Mouse (Mus musculus): Measurements from ENCODE around the gene Dcun1d4. TPM values are rescaled to one million over a fixed set of nuclear protein-coding genes. Genes with fewer than 3 reads are reported as not detected.
A peak's percentile ranks its signal among the peaks of the same experiment; 100 is the strongest.
"Not testable (repeated sequence)": the region's sequence is repeated elsewhere in the genome, so short reads cannot be mapped to it uniquely, and the experiment has no call there.

The Dcun1d4 gene
- total RNA-seq (2014; fragmentation: Nextera tagmentation) (5.6 and 8.7 TPM in 2 replicates), total RNA-seq (2017) (5.9 and 10.7 TPM in 2 replicates)

GRCm38 (mm10) chr5:73480700-73481099 lies at the start of gene Dcun1d4:
Dcun1d4 (plus strand) TSS chr5:73481000.
- no peak for ATAC-seq (replicated peaks; ENCODE audit: poor library complexity, severe bottlenecking)

DNA sequence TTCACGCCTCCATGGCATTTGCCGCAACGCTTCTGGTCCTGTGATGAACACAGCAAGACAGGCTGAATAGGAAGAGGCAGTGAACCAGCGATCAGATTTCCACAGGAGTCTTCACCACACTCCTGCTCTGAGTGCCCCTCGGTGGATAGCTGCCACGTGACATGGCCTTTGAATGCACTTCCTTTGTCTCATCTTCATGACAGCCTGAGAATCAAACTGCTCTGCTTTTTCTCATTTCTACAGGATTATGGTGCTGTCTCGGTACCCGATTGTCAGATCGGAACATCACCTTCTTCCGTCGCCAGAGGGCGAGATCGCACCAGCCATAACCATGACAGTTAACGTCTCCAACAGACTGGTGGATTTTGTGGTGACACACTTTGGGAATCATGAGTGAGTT lies 49.2 kb upstream of the Dcun1d4 start:
- peak; percentile 79 for ATAC-seq (replicated peaks; ENCODE audit: poor library complexity, severe bottlenecking)

DNA sequence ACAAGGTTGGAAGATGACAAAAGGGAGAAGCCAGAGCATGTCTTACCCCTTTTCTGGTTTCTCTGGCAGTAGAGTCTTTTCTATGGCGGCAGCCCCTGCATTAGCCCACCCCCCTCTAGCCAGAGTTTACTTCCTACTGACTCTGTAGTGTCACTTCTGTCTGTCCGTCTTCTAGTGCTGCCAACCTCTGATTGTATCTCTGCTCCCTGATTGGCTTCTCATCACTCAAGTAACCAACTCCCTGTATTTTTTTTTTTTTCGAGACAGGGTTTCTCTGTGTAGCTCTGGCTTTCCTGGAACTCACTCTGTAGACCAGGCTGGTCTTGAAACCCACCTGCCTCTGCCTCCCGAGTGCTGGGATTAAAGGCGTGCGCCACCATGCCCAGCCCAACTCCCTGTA lies 48.0 kb upstream of the Dcun1d4 start:
- ATAC-seq (replicated peaks; ENCODE audit: poor library complexity, severe bottlenecking): no peak

GRCm38 (mm10) chr5:73434764-73435163 lies 46.0 kb upstream of the Dcun1d4 start:
- no peak for ATAC-seq (replicated peaks; ENCODE audit: poor library complexity, severe bottlenecking)

- no peak for ATAC-seq (replicated peaks; ENCODE audit: poor library complexity, severe bottlenecking)
Observed at GRCm38 (mm10) chr5:73442176-73442575, 38.6 kb upstream of the Dcun1d4 start.

- no peak for ATAC-seq (replicated peaks; ENCODE audit: poor library complexity, severe bottlenecking)
Observed at GRCm38 (mm10) chr5:73450276-73450675, 30.5 kb upstream of the Dcun1d4 start.

DNA sequence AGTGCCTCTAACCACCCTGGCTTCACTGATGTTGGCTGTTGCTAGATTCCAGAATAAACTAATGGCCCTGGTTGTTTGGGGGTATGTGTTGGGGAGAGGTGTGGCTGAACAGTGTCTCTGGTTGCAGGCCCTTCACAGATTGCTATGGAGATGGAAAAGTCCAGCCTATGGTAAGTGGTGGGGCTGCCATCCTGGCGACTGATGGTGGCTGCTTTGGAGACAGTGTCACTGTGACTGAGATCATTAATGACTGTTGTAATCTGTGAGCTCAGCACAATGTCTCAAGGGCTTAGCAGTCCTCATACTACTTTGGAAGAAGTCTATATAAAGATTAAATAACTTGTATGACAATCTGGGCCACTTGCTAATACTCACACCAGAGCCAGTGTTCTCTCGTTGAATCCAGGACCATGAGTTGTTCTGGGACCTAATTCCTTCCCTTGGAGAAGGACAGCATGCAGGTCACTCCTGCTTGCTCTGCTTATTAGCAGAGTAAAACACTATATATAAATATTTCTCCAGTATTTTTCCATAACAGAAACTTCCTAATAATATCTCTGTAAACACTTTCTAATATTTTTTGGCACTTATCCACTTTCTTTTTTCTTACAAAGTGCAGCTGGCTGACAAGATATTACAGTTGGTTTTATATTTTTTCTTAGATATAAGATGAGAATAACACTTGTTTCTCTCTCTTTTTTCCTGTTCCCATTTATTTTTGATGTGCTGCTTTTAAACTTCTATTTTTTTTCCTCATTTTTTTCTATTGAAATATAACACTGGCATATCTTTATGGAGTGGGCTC lies 26.1 kb upstream of the Dcun1d4 start:
- no peak for ATAC-seq (replicated peaks; ENCODE audit: poor library complexity, severe bottlenecking)

DNA sequence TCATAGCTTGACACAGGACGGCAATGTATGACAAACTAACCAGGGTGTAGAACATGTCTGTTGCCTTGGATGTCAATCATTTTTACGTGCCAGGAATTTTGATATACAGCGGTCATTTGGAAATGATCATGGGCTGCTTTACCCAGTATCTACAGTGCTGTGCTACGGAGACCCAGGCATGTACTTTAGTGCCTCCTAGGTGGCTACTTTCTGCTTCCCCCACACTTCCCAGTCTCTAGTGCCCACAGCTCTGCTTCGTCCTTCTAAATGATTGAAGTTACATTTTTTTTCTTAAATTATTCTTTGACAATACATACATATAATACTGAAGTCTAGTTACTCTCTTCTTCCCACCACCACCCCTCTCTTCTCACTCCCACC lies 25.5 kb upstream of the Dcun1d4 start:
- no peak for ATAC-seq (replicated peaks; ENCODE audit: poor library complexity, severe bottlenecking)

DNA sequence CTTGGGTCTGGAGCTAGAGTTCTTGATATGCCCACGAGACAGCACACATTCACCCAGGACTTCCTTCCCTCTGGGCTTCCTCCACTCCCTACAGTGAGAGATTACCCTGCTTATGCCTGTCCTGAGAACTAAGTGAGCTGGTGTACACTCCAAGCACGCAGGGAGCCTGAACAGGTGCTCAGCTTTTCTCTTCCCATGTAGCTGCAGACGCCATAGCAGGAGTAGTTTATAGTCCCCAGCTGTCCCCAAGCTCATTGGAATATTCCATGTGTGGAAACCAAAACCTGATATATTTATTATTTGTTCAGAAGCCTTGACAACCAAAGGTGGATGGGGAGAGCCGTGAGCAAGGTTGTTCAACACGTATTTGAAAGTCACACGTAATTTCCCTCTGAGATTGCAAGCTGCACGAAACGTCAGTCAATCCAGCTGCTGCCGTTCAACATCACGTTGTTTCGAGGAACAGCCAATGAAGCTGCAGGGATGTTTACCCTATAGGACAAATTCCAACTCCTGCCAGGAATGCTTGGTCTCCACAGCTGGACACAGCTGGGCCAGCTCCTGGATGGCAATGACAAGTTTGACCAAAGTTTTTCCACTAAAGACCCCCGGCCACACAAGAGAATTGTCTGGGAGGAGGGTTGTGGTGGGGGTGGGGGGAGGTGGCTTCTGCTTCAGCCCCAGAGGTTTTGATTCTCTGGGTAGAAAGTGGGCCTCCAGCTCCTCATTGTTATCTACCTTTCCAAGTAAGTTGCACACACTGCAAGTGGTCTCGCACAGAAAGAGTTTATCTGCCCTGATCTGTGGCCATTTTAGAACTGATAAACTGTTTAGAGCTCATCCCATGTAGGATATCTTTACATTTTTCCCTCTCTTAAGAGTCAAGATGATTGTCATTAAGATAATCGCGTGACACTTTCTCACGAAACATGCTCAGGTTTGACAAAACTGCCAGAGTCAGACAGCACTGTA lies 12.1 kb upstream of the Dcun1d4 start:
- ATAC-seq (replicated peaks; ENCODE audit: poor library complexity, severe bottlenecking): no peak

- no peak for ATAC-seq (replicated peaks; ENCODE audit: poor library complexity, severe bottlenecking)
Observed at GRCm38 (mm10) chr5:73474412-73475405, 6.1 kb upstream of the Dcun1d4 start.

DNA sequence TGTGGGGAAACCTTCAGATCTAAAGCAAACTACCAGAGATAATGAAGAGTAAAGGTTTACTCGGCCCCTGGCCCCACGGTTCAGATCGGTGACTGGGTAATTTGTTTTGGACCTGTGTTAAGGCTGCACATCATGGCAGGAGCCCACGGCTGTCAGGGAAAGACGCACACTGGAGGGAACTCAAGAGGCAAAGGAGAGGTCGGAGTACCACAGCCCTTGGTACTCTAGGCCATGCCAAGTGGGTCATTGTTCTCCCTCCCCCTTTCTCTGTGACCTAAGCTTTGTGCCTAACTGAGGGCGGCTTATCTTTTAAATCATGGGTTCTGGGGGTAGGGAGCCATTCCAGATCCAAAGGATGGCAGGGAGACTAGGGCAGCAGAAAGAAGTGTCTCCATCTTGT lies 601 bp downstream of the Dcun1d4 start:
- no peak for ATAC-seq (replicated peaks; ENCODE audit: poor library complexity, severe bottlenecking)

DNA sequence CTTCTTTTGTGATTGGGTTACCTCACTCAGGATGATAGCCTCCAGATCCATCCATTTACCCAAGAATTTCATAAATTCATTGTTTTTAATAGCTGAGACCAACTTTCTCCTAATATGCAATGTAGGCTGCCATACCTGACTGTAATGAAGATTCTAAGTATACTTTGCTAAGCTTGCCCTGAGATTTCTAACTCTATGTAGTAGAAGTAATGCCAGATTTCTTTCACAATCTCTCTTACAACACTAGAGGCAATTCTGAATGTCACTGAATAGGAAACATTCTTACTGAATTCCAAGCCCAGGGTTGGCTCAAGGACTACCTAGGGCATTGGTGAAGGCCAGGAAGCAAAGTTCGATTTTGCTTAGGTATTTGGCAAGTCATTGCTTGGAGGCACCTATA lies 1.6 kb downstream of the Dcun1d4 start:
- not testable (repeated sequence) for ATAC-seq (replicated peaks; ENCODE audit: poor library complexity, severe bottlenecking)

- ATAC-seq (replicated peaks; ENCODE audit: poor library complexity, severe bottlenecking): no peak
Observed at GRCm38 (mm10) chr5:73484016-73484615, 3.3 kb downstream of the Dcun1d4 start.

DNA sequence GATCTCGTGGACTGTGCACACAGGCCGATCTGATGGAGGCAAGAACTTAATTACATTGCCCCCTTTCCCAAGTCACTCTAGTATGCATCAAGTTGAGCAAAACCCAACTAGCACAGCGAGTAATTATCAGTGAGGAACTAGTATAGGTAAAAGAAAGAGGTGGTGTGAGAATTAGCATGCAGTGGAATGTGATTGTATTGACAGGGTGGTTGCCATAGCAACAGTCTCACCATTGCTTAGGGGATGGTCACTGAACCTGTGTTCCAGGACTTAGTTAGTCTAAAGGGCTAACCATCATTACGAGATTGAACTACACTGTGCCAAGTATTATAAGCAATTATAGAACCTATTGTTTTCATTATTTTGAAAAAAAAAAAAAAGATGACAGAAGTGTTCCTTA lies 5.7 kb downstream of the Dcun1d4 start:
- ATAC-seq (replicated peaks; ENCODE audit: poor library complexity, severe bottlenecking): no peak

- no peak for ATAC-seq (replicated peaks; ENCODE audit: poor library complexity, severe bottlenecking)
Observed at GRCm38 (mm10) chr5:73489915-73490314, 9.1 kb downstream of the Dcun1d4 start.

DNA sequence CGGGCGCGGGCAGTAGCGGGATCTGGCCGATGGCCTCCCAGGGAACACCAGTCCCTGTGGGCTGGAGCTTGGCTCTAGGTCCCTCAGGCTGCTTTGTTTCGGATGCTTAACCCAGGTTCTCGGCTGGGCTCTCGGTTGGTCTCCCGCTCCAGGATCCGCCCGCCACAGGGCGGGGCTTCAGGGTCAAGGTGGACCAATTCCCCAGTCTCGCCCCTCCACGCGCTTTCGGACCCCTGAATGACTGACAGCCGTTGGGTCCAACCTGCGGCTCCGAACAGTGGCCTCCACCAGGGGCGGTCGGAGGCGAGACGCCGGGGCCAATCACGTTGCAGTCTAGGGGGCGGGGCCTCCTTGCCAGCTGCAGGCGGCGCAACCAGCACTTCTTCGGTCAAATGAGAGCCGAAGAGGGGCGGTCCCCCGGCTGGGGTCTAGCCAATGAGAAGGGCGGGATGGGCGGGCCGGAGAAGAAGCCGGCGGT lies 9.8 kb downstream of the Dcun1d4 start:
- peak; percentile 87 for ATAC-seq (replicated peaks; ENCODE audit: poor library complexity, severe bottlenecking)

- ATAC-seq (replicated peaks; ENCODE audit: poor library complexity, severe bottlenecking): no peak
Observed at GRCm38 (mm10) chr5:73491074-73491836, 10.5 kb downstream of the Dcun1d4 start.

DNA sequence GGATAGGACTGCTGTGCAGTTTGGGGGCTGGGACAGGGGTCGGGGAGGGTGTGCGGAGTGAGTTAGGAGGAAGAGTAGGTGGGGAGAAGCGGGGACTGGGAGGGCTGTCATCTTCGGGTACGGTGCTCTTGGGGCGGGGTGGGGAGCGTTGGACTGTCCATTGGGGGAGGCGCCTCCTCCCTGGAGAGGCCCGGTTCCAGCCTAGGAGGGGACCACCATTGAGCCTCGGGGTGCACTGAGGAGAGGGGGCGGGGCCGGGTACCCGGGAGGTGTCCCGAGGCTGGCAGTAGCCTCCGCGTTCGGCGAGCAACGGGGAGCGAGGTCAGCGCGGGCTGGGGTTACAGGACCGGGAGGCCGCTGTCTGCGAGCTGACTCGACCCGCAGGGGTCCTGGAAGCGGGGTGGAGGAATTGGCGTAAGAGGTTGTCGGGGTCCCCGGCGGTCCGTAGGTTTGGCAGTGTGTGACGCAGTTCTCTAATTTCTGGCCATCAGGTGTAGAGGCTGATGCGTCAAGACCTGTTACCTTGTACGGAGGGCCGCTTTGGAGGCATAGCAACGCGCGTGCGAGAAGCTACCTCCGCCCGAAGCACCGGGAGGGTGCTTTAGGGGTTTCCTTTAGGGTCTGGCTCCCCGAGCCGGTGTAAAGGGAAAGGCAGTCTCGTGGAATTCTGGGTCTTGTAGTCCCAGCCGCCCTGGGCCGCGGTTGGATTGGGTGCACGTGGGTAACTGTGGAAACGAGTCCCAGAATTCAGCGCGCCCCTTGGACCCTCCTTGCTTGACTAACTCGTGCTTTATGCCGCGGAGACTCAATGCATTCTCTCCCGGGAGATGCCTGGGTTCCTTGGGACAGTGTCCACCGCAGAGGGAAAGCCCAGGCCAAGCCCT lies 11.3 kb downstream of the Dcun1d4 start:
- peak; percentile 64 for ATAC-seq (replicated peaks; ENCODE audit: poor library complexity, severe bottlenecking)

All from granulocyte monocyte progenitor cell, adult 5-6 weeks (primary cell).